Mouse (Mus musculus) embryonic facial prominence, embryonic 14.5 days (tissue): Measurements from ENCODE around the gene Cd300a. TPM values are rescaled to one million over a fixed set of nuclear protein-coding genes. Genes with fewer than 3 reads are reported as not detected.

Source experiments
- ATAC-seq: fragments of 200-750 bp; cut with Nextera tagmentation; 2 replicates; pipeline ENCODE4 v1.8.0; 2017; ENCODE audit warnings: low read depth, moderate number of reproducible peaks, moderate TSS enrichment
- DNase-seq: peaks from one replicate; pipeline ENCODE4 v3.0.0-alpha.2; 2015; ENCODE audit warnings: low spot score
- H3K27ac ChIP-seq: fragments of 300-500 bp; sonication (generic); replicated peaks from 2 replicates; pipeline ENCODE4 v1.5.1; 2014; ENCODE audit warnings: low read depth, mild to moderate bottlenecking, low read length, moderate library complexity
- H3K27me3 ChIP-seq: fragments of 300-500 bp; sonication (generic); replicated peaks from 2 replicates; pipeline ENCODE4 v1.6.1; 2014; ENCODE audit warnings: low read length; ENCODE audit not compliant: control insufficient read depth, insufficient read depth
- H3K36me3 ChIP-seq: fragments of 300-500 bp; sonication (generic); 2 replicates; pipeline ENCODE4 v1.6.1; 2014; ENCODE audit warnings: low read length, mixed read lengths; ENCODE audit not compliant: control insufficient read depth, insufficient read depth
- H3K4me1 ChIP-seq: fragments of 300-500 bp; sonication (generic); 2 replicates; pipeline ENCODE4 v1.6.1; 2014; ENCODE audit warnings: antibody characterized with exemption, low read length; ENCODE audit not compliant: control insufficient read depth, insufficient read depth
- H3K4me2 ChIP-seq: fragments of 300-500 bp; sonication (generic); 2 replicates; pipeline ENCODE4 v1.6.1; 2014; ENCODE audit warnings: low read depth, mild to moderate bottlenecking, low read length, moderate library complexity, mixed read lengths
- H3K4me3 ChIP-seq: fragments of 300-500 bp; sonication (generic); 2 replicates; pipeline ENCODE4 v1.5.1; 2014; ENCODE audit warnings: low read depth, mild to moderate bottlenecking, low read length
- H3K9ac ChIP-seq: fragments of 300-500 bp; sonication (generic); 2 replicates; pipeline ENCODE4 v1.6.1; 2014; ENCODE audit warnings: low read depth, mild to moderate bottlenecking, low read length, moderate library complexity, mixed read lengths
- H3K9me3 ChIP-seq: fragments of 300-500 bp; sonication (generic); 2 replicates; pipeline ENCODE4 v1.6.1; 2016; ENCODE audit warnings: low read length; ENCODE audit not compliant: control insufficient read depth
- WGBS: fragments of 180-500 bp; shearing (Covaris S2); extraction: QIAGEN DNeasy Blood & Tissue Kit; methylation state at CpG from one replicate; pipeline ENCODE4 v1.1.7; 2014; 5-methylcytosine and 5-hydroxymethylcytosine counted together
- polyA plus RNA-seq: library from polyadenylated mRNA; unstranded; fragments of >200 nt; fragmentation: Nextera tagmentation; extraction: Ambion mirVana; gene quantifications from 2 replicates; pipeline ENCODE4 v1.2.1, GENCODE M21; 2014

Gene Cd300a
- polyA plus RNA-seq, 1 experiment from 2014 or later, result 0.96 TPM

GRCm38 (mm10) chr11:114851269-114851607, 38.6 kb upstream of the Cd300a start:
- Histone ChIP-seq H3K9ac (peak overlapping the region; percentile 88), H3K27me3 (no peaks in the 10 kb centered on the region; the same call in 1 of the 2 replicates), H3K4me3 (peak overlapping the region; percentile 83), H3K9me3 (no peaks in the 10 kb centered on the region), H3K4me1 (peaks cover 17% of the 10 kb centered on the region), H3K27ac (peak overlapping the region; percentile 97), H3K4me2 (peak overlapping the region; percentile 96), H3K36me3 (no peaks in the 10 kb centered on the region)
- ATAC-seq (peak; percentile 19; the same call in 1 of the 2 replicates), DNase-seq (peak; percentile 56)
- WGBS, result 1% methylated on average over 27 of the region's 27 CpGs

- Histone ChIP-seq H3K27me3 (no peaks in the 10 kb centered on the region; the same call in 1 of the 2 replicates), H3K4me1 (peaks cover 17% of the 10 kb centered on the region), H3K36me3 (no peaks in the 10 kb centered on the region), H3K4me2 (peak overlapping the region; percentile 96), H3K4me3 (peak overlapping the region; percentile 83), H3K9me3 (no peaks in the 10 kb centered on the region), H3K27ac (peak overlapping the region; percentile 97), H3K9ac (peak overlapping the region; percentile 88)
- peak; percentile 84 for ATAC-seq
- DNase-seq, result peak; percentile 88
- WGBS, result under 1% methylated on average over 34 of the region's 65 CpGs
These were observed 38.1 kb upstream of the Cd300a start for GRCm38 (mm10) chr11:114851608-114852310.

DNA sequence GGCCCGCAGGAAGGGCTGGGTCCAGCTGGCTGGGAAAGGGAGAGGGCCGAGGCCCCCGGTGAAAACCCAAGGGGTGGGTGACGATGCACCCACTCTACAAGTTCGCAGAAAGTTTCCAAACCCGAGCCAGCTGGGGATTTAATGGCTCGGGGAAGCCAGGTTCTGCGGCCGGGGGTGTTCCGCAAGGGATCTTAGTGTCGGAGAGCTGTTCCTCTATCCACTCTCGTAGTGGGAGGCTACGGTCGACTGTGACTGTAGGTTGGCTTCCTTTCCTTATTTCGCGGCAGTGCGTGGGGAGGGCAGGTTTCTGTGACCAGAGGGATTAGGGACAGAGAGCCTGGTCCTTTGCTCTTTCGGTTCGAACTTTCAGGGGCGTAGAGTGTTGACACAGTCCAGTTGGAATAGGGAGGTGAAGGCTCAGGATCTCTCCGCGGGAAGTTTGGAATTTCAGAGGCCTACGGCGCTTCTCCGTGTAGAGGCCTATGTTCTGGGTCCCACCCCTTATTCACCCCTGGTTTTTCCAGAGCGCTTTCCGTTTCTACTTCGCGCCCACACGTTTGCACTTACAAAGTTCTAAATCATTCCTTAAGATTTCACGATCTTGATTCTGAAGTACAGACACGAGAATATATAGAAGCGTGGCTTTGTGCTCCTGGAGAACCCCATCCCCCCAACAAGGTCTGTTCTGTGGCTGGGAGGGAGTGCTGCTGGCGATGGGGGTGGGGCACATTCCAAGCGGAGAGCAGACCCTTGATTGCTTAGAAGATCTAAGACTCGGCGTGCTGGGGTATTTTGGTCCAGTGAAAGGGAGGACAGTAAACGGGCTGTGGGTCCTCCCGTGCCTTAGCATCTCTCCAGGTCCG, 37.3 kb upstream of the Cd300a start:
- H3K4me2 ChIP-seq, result peak overlapping the region; percentile 96
- H3K4me1 ChIP-seq, result peaks cover 17% of the 10 kb centered on the region
- H3K36me3 ChIP-seq, result no peaks in the 10 kb centered on the region
- WGBS, result under 1% methylated on average over 40 of the region's 40 CpGs
- H3K27me3 ChIP-seq, result no peaks in the 10 kb centered on the region; the same call in 1 of the 2 replicates
- no peak for ATAC-seq
- H3K27ac ChIP-seq, result peak overlapping the region; percentile 97
- DNase-seq, result peak; percentile 75
- H3K9ac ChIP-seq, result peak overlapping the region; percentile 88
- H3K9me3 ChIP-seq, result no peaks in the 10 kb centered on the region
- H3K4me3 ChIP-seq, result peak overlapping the region; percentile 83

- no peak for ATAC-seq
- H3K27me3 ChIP-seq, result no peaks in the 10 kb centered on the region; the same call in 1 of the 2 replicates
- H3K27ac ChIP-seq, result peak overlapping the region; percentile 97
- H3K9ac ChIP-seq, result peak overlapping the region; percentile 88
- peak overlapping the region; percentile 83 for H3K4me3 ChIP-seq
- WGBS, result 17% methylated on average over 7 of the region's 7 CpGs
- no peaks in the 10 kb centered on the region for H3K9me3 ChIP-seq
- no peak for DNase-seq
- H3K36me3 ChIP-seq, result no peaks in the 10 kb centered on the region
- peaks cover 17% of the 10 kb centered on the region for H3K4me1 ChIP-seq
- H3K4me2 ChIP-seq, result peak overlapping the region; percentile 96
These were observed 36.5 kb upstream of the Cd300a start for GRCm38 (mm10) chr11:114853174-114853838.

DNA sequence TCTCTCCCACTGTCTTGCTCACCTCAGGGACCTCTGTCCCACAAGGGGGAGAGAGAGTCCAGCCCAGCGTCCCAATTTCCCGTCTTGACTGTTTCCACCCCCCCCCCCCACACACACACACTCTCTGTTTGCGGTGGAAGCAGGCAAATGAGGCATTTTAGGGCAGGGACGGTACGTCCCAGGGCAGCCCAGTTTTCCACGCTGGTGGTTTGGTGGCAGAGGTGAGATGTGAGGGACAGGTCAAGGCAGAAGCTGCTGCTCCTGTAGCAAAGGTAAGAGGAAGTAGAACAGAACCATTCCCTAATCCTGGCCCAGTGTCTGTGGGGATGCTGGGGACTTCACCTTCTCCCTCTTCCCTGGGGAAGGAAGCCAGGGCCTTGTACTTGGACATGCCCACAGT, 35.3 kb upstream of the Cd300a start:
- DNase-seq, result no peak
- ATAC-seq, result no peak

DNA sequence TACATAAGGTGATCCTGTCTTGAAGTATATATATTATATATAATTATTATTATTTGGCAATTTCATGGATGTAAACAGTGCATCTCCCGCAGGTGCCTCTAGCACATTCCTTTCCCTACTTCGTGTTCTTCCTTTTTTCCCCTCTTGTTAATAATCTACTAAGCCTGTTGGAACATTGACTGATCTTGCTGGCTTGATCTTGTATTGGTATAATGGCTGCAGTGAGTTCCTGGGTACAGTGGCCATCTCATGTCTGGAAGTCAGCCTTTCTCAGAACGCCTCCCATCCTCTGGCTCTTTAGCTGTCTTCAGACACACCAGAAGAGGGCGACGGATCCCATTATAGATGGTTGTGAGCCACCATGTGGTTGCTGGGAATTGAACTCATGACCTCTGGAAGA, 33.7 kb upstream of the Cd300a start:
- DNase-seq (no peak), ATAC-seq (no peak)
- H3K27me3 ChIP-seq, result no peaks in the 10 kb centered on the region
- H3K27ac ChIP-seq, result no peak overlapping the region
- 92% methylated on average over 5 of the region's 5 CpGs for WGBS
- H3K9me3 ChIP-seq, result no peaks in the 10 kb centered on the region
- no peak overlapping the region for H3K4me3 ChIP-seq
- no peak overlapping the region for H3K9ac ChIP-seq
- peaks cover 10% of the 10 kb centered on the region for H3K4me1 ChIP-seq
- H3K36me3 ChIP-seq, result no peaks in the 10 kb centered on the region
- H3K4me2 ChIP-seq, result no peak overlapping the region

More for the DNA sequence above, 35.3 kb upstream of the Cd300a start:
- Histone ChIP-seq H3K4me2 (0 out of 2 replicates have a peak overlapping the region, but pooled peaks have one; percentile 96), H3K4me1 (peaks cover 16% of the 10 kb centered on the region), H3K4me3 (no peak overlapping the region), H3K27ac (no peak overlapping the region), H3K27me3 (no peaks in the 10 kb centered on the region), H3K36me3 (no peaks in the 10 kb centered on the region), H3K9me3 (no peaks in the 10 kb centered on the region), H3K9ac (no peak overlapping the region)
- WGBS, result 73% methylated on average over 6 of the region's 6 CpGs

- Histone ChIP-seq H3K4me1 (peaks cover 2% of the 10 kb centered on the region; the same call in 1 of the 2 replicates), H3K4me3 (no peak overlapping the region), H3K9ac (no peak overlapping the region), H3K36me3 (peaks cover 4% of the 10 kb centered on the region; the same call in 1 of the 2 replicates), H3K4me2 (no peak overlapping the region), H3K27me3 (no peaks in the 10 kb centered on the region), H3K27ac (no peak overlapping the region), H3K9me3 (no peaks in the 10 kb centered on the region)
- no peak for DNase-seq
- WGBS, result 98% methylated on average over 2 of the region's 2 CpGs
- no peak for ATAC-seq
These were observed 31.2 kb upstream of the Cd300a start for GRCm38 (mm10) chr11:114858641-114859040.

DNA sequence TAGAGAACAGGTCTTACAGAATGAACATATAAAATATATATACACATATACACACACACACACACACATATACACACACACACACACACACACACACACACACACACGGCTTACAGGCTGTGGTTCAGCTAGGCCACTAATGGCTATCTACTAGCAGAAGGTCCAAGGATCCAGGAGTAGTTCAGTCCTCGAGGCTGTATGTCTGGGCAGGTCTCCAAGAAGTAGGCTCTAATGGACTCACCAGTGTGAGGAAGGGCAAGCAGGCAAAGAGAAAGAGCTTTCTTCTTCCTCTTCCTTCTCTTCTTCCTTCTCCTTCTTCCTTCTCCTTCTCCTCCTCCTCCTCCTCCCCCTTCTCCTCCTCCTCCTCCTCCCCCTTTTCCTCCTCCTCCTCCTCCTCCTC, 28.8 kb upstream of the Cd300a start:
- Histone ChIP-seq H3K9ac (no peak overlapping the region), H3K27ac (no peak overlapping the region), H3K9me3 (no peaks in the 10 kb centered on the region), H3K4me1 (0 out of 2 replicates have a peak, but pooled peaks cover 2% of the 10 kb centered on the region), H3K4me2 (no peak overlapping the region), H3K4me3 (no peak overlapping the region), H3K27me3 (no peaks in the 10 kb centered on the region), H3K36me3 (peaks cover 20% of the 10 kb centered on the region; the same call in 1 of the 2 replicates)
- ATAC-seq (no peak), DNase-seq (no peak)
- WGBS, result 70% methylated on average over 2 of the region's 2 CpGs
